Mouse (Mus musculus) CD4-positive naive resting alpha-beta T cell, adult 76 days (primary cell): ENCODE measurements around the gene Morf4l2. TPM values are rescaled to one million over a fixed set of nuclear protein-coding genes. Genes with fewer than 3 reads are reported as not detected.

Source experiments
- total RNA-seq: library from RNA; stranded (reverse); gene quantifications from one replicate; pipeline ENCODE4 v1.2.4, GENCODE M21; 2023

Gene Morf4l2
- total RNA-seq = 158 TPM

DNA sequence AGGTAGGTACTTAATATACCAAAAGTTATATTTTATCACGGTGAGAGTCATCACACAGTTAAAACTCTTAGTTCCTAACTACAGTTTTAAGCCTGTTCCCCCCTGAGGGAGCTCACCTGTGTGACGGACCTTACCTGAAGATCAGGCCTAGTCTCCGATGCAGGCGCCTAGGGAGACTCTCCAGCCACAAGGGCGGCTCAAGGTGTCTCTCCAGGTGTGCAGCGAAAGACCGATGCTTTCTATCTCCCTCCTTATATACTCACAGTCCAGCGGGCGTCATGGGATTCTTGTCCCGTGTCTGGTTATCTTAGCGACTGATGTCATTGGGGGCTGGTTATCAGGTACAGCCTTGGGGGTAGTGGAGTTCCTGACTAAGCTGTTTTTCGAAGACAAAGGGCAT is at the start of gene Morf4l2:
Gene Morf4l2 (minus strand): TSS at position 232 of the 400 bp plus-strand sequence.

DNA sequence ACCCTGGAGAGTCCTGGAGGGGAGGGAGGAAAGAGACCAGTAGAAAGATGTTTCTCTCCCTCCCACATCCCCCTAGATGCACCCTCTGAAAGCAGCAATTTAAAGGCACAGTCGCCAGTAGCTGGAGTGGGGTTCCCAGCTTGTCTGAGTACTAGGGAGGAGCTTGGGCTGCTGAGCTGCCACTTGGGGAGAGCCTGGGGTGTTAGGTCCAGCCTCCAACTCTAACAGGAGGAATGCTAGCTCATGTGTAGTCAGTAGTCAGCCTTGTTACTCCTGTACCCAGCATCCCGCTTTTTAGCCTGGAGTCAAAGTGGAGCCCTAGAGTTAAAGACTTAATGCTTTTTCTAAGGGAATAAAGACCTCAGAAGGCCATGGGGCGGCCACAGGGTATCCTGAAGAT is 36.6 kb upstream of the Morf4l2 start, which contains the start of gene Glra4:
Gene Glra4 (minus strand): TSS at position 101 of the 400 bp plus-strand sequence.

GRCm38 (mm10) chrX:136707446-136708167 is 35.9 kb downstream of the Morf4l2 start, which contains the start of gene Tceal1:
Gene Tceal1 (plus strand): TSS chrX:136707982.

Other genes with a start within 250 kb of the Morf4l2 start
- gene Kir3dl1, start 225.7 kb downstream of the Morf4l2 start, total RNA-seq = not detected
- gene Kir3dl2, start 199.6 kb downstream of the Morf4l2 start, total RNA-seq = not detected
- gene Tceal3, start 152.8 kb downstream of the Morf4l2 start, total RNA-seq = 3.2 TPM
- 0.59 TPM for gene Tceal1, start 35.7 kb downstream of the Morf4l2 start, total RNA-seq
- gene Glra4, start 36.5 kb upstream of the Morf4l2 start, total RNA-seq = not detected
- 3.0 TPM for gene Plp1, start 79.0 kb upstream of the Morf4l2 start, total RNA-seq
- gene Rab9b, start 125.1 kb upstream of the Morf4l2 start, total RNA-seq = not detected
- not detected for gene H2bfm, start 183.6 kb upstream of the Morf4l2 start, total RNA-seq
- 4.1 TPM for gene Tmsb15b2, start 231.8 kb upstream of the Morf4l2 start, total RNA-seq
- 3.0 TPM for gene Tmsb15l, start 233.2 kb upstream of the Morf4l2 start, total RNA-seq
- 10.8 TPM for gene Tmsb15b1, start 233.2 kb upstream of the Morf4l2 start, total RNA-seq
- gene Zcchc18, start 249.5 kb upstream of the Morf4l2 start, total RNA-seq = 2.7 TPM